Mouse (Mus musculus) cerebellum, postnatal 4 days (tissue): Measurements from ENCODE around the gene Zfp990.
"Not testable (repeated sequence)": the region's sequence is repeated elsewhere in the genome, so short reads cannot be mapped to it uniquely, and the experiment has no call there.

ENCODE experiments used
- DNase-seq, 2 experiments: peaks; one replicate each; pipeline ENCODE4 v3.0.0; 2022; ENCODE audit warnings: low spot score in 2 of 2, mixed read lengths in 1 of 2

Gene Zfp990

DNA sequence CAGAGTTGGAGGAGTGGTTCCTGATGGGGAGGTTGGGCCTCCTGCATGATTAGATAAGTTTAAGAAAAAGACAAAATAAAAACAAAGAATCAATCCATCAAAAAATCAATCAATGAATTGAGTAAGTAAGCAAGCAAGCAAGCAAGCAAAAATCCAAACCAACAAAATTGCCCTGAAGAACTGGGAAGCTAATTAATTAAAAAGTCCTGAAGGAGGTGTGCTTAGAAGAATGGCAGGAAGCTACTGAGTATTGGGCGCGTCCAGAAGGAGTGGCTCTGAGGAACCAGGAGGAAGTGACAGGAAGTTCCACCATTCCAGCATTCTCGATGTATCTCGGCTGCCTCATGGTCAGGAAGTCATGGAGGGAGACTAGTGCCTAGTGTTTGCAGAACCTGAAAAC is at the start of gene Zfp990:
Gene Zfp990 (plus strand): TSS at position 301 of the 400 bp plus-strand sequence.
- not testable (repeated sequence) for DNase-seq

DNA sequence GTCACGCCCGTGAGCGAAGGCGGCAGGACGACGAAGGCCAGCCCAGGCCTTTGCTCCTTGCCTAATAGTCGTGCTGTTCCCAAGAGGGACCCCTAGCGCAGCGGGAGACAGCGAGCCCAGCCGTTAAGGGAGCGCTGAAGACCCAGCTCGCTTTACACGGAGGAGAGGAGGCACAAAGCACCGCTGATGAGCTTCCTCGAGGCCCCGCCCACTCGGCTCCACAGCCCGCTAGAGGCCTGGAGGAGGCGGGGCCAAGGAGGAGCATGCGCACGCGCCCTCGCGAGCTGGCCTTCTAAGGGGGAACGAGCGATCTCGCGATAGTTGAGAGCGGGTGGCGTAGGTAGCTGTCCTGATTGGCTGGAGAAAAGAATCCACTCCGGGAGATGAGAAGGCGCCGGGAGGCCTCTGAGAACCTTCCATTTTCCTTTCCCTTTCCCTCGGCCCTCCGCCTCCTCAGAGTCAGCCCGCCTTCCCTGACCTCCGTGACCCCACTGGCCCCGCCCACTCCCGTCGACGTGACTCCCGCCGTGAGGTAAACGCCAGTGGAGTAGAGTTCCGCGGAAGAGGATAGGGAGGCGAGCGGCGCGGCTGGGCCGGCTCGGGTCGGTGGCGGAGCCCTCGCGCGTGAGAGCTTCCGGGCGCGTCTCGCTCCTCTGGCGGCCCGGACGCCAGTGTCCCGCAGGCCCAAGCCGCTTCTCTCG is 46.9 kb upstream of the Zfp990 start:
- not testable (repeated sequence) for DNase-seq

DNA sequence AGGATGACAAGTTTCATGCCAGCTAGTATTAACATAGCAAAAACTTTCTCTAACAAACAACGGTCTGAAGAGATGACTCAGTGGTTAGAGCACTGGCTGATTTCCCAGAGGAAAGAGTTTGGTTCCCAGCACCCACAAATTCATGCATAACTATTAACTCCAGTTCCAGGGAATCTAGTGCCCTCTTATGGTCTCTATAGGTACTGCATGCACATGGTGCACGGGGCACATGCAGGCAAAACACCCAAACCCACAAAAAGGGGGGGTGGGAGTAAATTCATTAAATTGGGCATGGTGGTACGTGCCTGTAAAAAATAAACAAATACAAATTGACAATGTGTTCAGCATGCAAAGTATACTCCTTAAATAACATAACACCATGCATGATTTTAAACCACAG is 32.4 kb upstream of the Zfp990 start:
- DNase-seq = no peak

DNA sequence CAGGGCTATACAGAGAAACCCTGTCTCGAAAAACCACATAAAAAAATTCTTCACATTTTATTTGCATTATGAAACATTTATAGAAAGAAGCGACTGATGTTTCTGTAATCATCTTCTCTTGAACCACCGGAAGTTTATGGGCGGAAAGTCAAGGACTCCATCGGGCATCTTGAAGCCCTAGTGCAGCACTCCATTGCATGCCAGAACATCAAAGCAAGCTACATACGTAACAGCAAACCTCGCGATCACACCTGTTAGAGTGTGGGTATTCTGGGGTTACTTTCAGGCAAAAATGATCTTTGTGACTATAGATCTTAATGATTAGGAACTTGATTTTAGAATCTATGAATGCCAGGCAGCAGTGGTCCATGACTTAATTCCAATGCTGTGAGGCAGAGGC is 29.9 kb upstream of the Zfp990 start:
- not testable (repeated sequence) for DNase-seq

DNA sequence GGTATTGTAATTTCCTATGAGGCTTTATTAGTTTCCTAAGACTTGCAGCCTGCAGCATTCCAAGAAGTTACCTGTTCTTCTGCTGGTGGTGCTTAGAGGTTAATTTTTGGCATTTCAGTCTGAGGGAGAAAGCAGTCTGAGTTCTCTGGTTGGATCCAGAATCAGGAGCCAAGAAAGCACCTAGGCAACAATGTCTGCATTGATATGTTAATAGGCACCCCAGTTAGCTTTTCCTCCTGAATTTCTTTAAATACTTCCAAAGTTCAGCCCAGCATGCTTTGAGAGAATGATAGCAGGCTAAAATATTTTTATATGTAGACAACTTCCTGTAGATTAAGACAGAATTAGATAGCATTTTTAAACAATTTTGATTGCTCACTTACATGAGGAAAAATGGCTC is 21.2 kb upstream of the Zfp990 start:
- DNase-seq = no peak

DNA sequence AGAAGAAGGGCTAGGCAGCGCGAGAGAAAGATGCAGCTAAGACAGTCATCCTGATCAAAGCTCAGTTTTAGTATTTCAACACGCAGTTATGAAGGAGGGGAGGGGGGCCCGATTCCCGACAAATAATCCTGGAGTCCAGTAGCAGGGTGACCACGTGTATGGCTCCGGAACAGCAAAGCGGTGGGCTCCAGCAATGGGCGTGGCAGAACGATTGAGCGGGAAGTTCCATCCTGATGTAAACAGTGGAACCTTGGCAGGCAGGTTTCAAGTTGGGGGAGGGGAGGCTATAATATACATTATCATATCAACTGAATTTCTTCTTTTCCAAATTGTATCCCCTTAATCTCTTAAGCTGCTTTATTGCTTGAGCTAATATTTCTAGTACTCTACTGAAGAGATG is 18.4 kb upstream of the Zfp990 start:
- no peak for DNase-seq

DNA sequence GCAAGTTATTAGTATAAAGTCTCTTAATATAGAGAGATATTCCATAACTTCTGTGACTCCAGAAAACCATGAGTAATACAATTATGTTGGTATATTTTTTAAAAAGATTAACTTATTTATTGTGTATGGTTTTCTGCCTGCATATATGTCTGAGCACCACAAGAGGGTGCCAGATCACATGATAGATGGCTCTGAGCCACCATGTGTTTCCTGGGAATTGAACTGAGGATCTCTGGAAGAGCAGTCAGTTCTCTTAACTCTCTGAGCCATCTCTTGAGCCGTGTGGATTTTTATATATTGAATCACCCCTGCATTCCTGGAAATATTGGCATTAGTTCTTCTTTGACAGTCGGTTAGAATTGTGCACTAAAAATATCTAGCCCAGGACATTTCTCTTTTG is 17.2 kb upstream of the Zfp990 start:
- DNase-seq = not testable (repeated sequence)

DNA sequence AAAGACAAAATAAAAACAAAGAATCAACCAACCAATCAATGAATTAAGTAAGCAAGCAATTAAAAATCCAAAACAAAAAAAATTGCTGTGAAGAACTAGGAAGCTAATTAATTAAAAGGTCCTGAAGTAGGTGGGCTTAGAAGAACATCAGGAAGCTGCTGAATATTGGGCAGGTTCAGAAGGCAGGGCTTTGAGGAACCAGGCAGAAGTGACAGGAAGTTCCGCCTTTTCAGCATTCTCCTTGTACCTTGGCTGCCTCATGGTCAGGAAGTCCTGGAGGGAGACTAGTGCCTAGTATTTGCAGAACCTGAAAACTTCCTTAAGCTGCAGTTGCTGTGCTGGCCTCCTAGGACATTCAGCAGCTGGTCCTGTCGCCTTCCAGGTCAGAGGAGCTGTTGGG is 4.1 kb downstream of the Zfp990 start:
- not testable (repeated sequence) for DNase-seq

DNA sequence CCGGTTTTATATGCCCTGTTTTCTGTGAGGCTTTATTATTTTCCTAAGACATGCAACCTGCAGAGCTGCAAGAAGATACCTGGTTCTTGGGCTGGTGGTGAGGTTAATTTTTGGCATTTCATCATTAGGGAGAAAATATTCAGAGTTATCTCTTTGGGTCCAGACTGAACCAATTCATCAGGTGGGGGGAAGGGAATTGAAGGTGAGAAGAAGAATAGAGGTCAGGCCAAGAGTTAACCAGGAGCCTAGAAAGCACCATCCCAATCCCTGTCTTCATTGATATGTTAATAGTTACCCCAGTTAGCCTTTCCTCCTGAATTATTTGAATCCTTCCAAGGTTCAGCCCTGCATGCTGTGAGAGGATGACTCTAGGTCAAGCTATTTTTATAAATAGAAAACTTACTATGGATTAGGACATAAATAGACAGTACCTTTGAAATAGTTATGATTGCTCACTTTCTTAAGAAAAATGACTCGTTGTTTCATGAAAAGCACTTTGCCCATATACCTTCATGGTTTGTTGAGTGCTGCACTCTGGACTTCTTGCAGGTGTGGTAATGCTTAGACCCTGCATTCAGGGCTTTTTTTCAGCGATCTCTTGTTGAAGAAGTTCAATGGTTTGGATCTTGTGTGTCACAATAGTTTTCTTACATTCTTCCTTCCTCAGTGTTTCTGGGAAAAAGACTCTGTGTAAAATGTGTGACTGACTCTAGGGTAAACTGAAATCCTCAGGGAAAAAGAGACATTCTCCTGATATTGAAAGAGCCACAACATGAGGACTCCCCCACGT is 5.4 kb downstream of the Zfp990 start:
- DNase-seq = not testable (repeated sequence)

DNA sequence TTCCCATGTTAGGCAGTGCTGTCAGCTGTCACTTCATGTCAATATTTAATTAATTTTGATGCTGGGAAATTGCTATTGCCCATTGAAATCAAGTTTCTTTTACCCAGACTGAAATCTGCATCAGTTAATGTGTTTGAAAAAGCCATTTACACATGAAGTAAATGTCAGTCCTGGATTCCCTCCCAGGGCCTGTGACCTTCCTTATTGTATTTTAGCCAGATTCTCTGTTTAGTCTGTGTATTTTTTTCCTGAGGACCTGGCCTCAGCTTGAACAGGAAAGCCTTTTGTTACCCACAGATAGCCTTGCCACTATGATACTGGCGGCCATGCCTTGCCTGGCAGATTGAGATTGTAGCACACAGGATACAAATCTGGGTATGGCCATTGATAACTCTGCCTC is 6.8 kb downstream of the Zfp990 start:
- not testable (repeated sequence) for DNase-seq

DNA sequence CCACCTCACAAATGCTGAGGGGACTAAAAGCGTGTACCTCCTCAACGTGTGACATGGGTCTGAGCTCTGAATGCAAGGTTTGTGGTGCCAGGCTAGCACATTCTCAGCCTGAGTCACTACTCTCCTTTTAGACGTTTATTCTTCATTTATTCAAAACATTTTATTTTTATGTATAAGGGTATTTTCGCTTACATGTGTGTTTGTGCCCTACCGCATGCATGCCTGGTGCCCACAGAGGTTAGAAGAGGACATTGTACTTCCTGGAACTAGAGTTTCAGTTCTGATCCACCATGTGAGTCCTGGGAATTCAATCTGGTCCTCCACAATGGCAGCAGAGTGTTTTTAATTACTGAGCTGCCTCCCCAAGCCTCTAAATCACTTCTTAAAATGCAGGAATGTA is 33.3 kb downstream of the Zfp990 start:
- DNase-seq = not testable (repeated sequence)

DNA sequence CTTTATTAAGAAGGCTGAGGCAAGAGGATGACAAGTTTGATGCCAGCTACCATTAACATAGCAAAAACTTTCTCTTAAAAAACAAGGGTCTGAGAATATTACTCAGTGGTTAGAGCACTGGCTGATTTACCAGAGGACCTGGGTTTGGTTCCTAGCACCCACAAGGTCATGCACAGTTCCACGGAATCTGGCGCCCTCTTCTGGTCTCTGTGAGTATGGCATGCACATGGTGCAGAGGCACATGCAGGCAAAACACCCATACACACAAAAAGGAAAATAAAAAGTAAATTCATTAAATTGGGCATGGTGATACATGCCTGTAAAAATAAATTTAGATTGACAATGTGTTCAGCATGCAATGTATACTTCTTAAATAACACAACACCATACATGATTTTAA is 34.5 kb downstream of the Zfp990 start:
- DNase-seq = not testable (repeated sequence)

DNA sequence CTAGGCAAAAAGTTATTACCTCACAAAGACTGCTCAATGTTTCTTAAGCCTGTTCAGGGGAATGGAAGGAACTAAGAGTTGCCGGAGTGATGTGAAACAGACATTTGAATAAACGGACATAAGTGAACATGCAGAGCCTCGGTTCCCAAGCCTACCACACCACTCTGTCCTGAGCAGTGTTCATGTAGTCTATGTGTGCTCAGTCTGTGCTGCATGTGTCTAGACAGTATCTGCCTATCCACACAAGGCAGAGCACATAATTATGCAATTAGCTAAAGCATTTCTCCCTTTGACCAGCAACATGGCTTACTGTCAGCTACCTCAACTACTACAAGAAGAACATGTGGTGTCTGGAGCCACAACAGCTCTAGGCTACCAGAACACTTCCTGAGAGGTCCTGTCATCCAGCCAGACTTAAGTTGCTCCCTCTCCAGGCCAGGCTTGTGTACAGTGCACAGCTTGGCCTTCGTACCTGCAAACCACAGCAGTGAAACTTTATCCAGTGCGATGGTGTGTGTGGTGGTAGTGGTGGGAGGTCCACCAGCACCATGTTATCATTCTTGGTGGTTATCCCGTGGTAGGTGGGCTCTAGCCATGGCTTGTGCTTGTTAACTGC is 35.3 kb downstream of the Zfp990 start:
- not testable (repeated sequence) for DNase-seq

DNA sequence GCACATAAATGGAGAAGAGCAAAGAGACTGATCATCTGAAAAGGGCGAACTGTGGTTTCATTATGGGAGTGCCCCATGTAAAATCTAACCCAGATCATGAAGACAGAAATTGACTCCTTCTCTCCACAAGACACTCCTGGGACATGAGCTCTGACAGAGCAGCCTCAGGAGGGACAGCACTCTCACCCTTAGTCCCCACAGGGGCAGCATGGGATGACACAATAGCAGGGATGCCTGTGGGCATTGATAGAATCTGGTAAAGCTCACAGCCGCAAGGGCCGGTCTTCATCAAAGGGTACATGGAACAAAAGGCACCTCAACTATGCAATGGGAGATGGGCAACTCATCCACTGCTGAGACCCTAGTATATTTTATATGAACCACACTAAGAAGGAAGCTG is 35.9 kb downstream of the Zfp990 start:
- DNase-seq = not testable (repeated sequence)

DNA sequence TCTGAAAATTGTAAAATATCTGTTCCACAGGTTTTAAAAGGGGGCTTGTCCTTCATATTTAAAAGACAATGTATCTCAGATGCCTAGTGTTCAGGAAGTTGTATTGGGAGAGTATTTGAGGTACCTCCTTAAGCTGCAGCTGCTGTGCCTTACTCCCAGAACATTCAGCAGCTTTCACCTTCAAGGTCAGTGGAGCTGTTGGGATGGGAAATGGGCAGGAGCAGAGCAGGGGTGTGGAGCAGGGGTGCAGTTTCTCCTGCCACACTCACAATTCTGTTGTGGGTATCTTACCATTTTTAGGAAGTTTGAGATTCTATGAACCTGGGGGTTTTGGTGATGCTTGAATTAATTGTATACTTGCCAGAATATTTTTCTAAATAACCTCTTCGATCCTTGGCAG is 46.1 kb downstream of the Zfp990 start:
- no peak for DNase-seq

DNA sequence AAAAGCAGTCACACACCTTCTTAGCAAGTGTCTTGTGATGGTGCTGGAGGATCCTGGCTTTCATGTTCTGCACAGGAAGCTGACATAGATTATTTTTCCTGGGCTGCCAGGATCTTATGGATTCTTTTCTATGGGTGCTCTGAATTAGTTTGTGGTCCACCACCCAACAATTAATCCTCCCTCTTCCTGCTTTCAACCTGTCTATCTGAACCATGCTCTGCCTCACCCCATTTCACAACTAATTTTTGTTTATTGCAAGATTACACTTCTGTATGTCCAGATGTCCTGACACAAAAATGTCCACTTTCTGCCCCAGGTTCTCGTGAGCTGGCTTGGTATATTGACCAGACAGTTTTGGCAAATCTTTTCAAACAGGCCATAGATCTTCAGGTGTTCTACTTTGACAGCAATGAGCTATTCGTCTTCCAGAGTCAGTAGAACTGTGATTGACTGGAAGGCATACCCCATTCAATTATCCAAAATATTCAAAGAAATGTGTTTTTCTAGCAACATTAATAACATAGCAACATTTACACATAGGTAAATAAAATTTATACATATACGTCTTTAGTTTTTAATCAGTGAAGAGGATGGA is 49.0 kb downstream of the Zfp990 start:
- no peak for DNase-seq

DNA sequence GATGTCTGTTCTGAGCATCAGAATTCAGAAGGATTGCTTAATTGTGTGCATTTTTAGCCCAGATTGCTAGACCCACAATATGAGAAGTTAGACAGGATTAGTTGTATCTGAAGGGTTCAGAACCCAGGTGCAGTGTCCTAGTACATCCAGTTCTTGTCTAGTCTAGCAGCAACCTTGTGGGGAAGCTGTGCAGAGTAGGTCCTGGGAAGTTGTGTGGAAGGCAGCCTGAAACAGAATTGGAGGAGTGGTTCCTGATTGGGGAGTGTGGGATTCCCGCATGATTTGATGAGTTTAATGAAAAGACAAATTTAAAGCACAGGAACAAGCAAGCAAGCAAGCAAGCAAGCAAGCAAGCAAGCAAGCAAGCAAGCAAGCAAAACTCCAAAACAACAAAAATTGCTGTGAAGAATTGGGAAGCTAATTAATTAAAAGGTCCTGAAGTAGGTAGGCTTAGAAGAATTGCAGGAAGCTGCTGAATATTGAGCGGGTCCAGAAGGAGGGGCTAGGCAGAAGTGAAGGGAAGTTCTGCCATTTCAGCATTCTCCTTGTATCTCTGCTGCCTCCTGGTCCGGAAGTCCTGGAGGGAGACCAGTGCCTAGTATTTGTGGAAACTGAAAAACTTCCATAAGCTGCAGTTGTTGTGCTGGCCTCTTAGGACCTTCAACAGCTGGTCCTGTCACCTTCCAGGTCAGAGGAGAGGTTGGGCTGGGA is 53.7 kb downstream of the Zfp990 start:
- no peak for DNase-seq

DNA sequence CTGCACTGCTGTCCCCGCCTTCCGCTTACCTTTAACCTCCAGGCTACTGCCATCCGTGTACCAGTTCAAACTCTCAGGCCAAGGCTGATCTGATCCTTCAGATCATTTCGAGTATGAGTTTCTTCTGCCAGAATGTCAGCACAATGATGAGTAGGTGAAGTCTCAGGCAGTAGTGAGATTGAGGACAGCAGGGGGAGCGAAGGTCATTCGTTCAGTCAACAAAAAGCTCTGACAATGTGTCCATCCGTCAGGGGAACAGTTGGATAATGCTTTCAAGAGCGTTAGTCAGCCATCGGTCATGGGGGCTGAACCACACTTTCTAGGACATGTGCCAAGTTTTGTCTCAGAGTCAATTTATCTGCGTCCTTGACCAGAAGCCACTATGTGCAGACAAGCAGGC is 59.9 kb downstream of the Zfp990 start:
- not testable (repeated sequence) for DNase-seq

DNA sequence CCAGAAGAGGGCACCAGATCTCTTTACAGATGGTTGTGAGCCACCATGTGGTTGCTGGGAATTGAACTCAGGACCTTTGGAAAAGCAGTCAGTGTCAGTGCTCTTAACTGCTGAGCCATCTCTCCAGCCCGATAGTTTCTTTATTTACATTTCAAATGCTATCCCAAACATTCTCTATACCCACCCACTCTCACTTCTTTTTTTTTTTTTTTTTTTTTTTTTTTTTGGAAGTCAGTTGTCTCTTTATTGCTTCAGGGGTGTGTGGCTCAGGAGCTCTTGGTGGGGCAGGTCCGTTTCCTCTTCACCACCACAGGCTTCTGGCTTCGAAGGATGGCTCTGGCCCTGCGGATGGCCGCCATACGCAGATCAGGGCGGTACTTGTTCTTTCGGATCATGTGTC is 66.1 kb downstream of the Zfp990 start:
- DNase-seq = not testable (repeated sequence)

DNA sequence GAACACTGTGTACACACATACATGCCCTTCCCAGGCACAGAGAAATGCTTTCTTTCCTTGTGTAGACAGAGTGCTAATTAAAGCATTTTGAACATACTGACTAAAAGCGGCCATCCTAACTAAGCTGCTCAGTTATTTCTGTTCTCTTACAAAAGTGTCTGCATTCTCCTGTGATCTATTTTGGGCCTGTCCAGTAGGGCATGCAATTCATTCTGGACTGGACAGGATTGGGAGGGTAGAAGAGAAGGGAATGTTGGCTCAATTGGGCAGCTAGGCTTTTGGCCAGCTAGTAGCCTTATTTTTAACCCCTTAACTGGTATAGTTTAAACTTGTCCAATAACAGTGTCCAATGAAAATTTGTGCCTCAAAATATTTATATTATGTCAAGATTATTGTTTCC is 69.8 kb downstream of the Zfp990 start:
- DNase-seq = not testable (repeated sequence)

DNA sequence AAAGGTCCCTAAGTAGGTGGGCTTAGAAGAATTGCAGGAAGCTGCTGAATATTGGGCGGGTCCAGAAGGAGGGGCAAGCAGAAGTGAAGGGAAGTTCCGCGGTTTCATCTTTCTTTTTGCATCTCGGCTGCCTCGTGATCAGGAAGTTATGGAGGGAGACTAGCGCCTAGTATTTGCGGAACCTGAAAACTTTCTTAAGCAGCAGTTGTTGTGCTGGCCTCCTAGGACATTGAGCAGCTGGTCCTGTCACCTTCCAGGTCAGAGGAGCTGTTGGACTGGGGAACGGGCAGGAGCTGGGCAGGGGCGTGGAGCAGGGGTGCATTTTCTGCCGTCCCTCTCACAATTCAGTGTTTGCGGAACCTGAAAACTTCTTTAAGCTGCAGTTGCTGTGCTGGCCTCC is 74.5 kb downstream of the Zfp990 start, which contains the start of gene Gm13212:
Gene Gm13212 (plus strand): TSS at position 89 of the 400 bp plus-strand sequence.
- not testable (repeated sequence) for DNase-seq

DNA sequence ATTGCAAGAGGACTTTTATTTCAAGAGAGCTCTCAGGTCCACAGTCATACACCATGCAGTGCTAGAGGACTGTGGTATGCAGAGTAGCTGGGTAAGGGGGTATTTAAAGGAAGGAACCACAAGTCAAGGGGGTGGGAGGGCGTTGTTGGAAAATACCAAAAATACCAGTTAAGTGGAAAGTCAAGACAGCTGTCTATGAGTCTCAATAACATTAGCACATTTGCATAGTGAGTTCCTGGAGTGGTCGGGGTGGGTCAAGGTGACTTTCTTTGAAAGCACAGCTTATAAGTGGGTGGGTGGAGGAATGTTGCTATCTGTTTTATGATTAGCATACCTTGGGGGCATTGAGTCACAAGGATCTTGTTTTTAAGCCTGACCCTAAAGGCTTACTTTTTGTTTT is 75.5 kb downstream of the Zfp990 start:
- not testable (repeated sequence) for DNase-seq
